22 mouse cellular contexts compared by ENCODE assay signal in genomic region chr5:138888749-138889148, GRCm38 (mm10).
DNase-seq lines count a peak whose midpoint lies in the region; TF ChIP-seq lines count a peak whose summit lies in the region.
"Had no signal": no experiment of that assay in that cellular context is flagged by ENCODE, and none has a peak within 500 bp of the region (broad histone marks: within the 10 kb centered on the region; RNA-seq: fewer than 3 reads in every experiment).

No protein-coding gene starts in this region.

- intact Hi-C loops in gastrocnemius, adult 2 months (cut with DNase I): no loop called here
- intact Hi-C loops in gastrocnemius, postnatal 14 days (cut with DNase I; ENCODE audit: low total_unique reads): no loop called here
- intact Hi-C loops in left cerebral cortex, postnatal 4 days (cut with DNase I): no loop called here

- TF ChIP-seq CTCF in gastrocnemius, adult 2 months (IDR thresholded peaks at IDR 0.05): no peak
- no peak for TF ChIP-seq CTCF in lung, adult 2 months (IDR thresholded peaks at IDR 0.05; ENCODE audit: insufficient read depth, low read length)

- 51% methylated on average over 9 of the region's 9 CpGs for WGBS in lung, adult 2 months

- H3K4me1 ChIP-seq in lung, adult 2 months (ENCODE audit: control insufficient read depth, insufficient read depth, low read length): peaks cover 2% of the 10 kb centered on the region; the same call in 1 of the 2 replicates
- H3K4me1 ChIP-seq: forebrain, embryonic 13.5 days; hindbrain, embryonic 15.5 days; limb, embryonic 12.5 days had no signal

- H3K27ac ChIP-seq in gastrocnemius, adult 2 months: peak overlapping the region; percentile 43; the same call in 1 of the 2 replicates
- H3K27ac ChIP-seq: forebrain, embryonic 13.5 days; hindbrain, embryonic 15.5 days; limb, embryonic 12.5 days; liver, embryonic 14.5 days; stomach, embryonic 15.5 days had no signal

- TF ChIP-seq POLR2A in lung, adult 2 months (IDR thresholded peaks at IDR 0.05; ENCODE audit: borderline replicate concordance, extremely low read depth, low read depth, low read length): no peak

- DNase-seq in gastrocnemius, adult 2 months: peak; percentile 39
- DNase-seq in gastrocnemius, postnatal 14 days: no peak
- peak; percentile 30 to 48 for DNase-seq in lung, adult 18-20 months
- DNase-seq in lung, adult 2 months: no peak
- peak; percentile 48 to 74 for DNase-seq in kidney, postnatal 25 days
- no peak for DNase-seq in thymus, postnatal 14 days
- no peak for DNase-seq in urinary bladder, postnatal 36 days (ENCODE audit: low spot score in 2 of 2)
- DNase-seq in left cerebral cortex, postnatal 4 days: no peak
- DNase-seq: adrenal gland, postnatal 14 days; cerebellum, adult 9-10 months; embryo, embryonic 11 days; layer of hippocampus, postnatal 36 days; midbrain, embryonic 14.5 days; right cerebral cortex, adult 18-20 months; spleen, adult 18-20 months; thymus, postnatal 36 days had no signal

- no peak overlapping the region for H3K4me3 ChIP-seq in gastrocnemius, adult 2 months
- no peak overlapping the region for H3K4me3 ChIP-seq in lung, adult 2 months (replicated peaks; ENCODE audit: extremely low read depth, low read depth, low read length)
- H3K4me3 ChIP-seq: forebrain, embryonic 13.5 days; heart, embryonic 15.5 days; hindbrain, embryonic 15.5 days; limb, embryonic 12.5 days; stomach, embryonic 15.5 days had no signal

Comparison
In these comparisons a context has a peak if more than half of its experiments do, and no peak if none do; other contexts are left out.
1. DNase-seq: peak in gastrocnemius, adult 2 months (single experiment), lung, adult 18-20 months (2 of 2) and kidney, postnatal 25 days (2 of 2); none in gastrocnemius, postnatal 14 days (single experiment), lung, adult 2 months (single experiment), thymus, postnatal 14 days (single experiment), urinary bladder, postnatal 36 days (0 of 2) and left cerebral cortex, postnatal 4 days (single experiment).